Mouse (Mus musculus) heart, adult 9 months (tissue): Measurements from ENCODE around the gene Wdtc1.

Experiments used
- DNase-seq, 2 experiments: peaks; one replicate each; pipeline ENCODE4 v3.0.0; 2022; ENCODE audit warnings: low spot score in 2 of 2

Wdtc1 gene

GRCm38 (mm10) chr4:133282656-133283055 is 70.6 kb downstream of the Wdtc1 start:
- DNase-seq: no peak

DNA sequence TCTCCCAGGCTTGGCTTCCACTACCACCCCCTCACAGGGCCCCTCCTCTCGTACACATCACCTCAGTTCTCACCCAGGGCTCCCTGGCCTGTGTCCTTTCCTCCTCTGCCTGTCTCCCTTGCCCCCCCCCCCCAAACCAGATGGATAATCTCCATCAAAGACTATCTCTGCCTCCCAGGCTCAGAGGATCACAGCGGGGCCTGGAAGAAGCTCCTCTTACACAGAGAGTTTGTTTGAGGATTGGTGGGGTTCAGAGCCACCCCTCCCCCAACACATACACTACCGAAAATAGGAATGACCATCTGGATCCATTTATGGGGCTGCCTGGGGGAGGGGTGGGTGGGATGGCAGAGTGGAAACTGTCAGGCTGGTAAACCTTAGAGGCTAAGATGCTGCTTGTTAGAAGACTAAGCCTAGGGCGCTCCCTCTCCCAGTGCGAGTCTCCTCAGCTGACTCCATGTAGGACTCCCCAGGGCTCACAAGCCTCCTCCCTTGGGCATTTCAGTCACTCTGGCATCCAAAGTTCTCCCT is 71.3 kb downstream of the Wdtc1 start:
- DNase-seq: no peak

DNA sequence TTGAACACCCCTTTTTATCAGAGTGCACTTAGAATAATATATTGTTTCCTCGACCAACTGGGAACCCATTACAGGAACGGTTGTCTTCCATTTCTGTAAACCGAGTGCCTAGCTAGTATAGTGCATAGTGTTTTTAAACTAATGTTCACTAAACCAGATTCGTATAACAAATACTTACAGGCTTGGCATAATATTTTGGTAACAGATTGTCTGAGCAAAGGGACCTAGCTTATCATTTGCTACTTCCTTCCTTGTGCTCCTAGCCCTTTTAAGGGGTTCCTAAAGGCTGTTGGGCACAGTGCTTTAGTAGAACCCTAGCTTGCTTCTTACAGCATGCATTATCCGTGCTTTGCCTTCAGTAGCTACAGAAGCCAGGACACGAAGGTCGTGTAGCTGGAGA is 71.8 kb downstream of the Wdtc1 start:
- no peak for DNase-seq

DNA sequence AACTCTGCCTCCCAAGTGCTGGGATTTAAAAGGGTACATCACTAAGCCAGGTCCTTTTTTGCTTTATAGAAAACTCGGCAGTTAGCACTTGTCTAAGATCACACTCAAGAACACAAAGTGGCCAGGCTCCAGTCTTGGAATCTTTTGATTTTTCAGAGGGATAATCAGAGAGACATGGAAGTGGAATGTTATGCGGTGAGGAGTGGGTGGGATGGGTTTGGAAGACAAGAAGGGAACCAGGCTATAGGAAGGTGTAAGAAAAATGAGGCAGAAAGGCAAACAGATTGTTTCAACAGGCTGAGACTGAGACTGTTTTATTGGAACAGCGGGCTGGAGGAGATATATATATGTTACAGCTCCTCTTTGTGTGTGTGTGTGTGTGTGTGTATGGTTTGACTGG is 74.8 kb downstream of the Wdtc1 start:
- no peak for DNase-seq

GRCm38 (mm10) chr4:133278067-133278466 is 75.2 kb downstream of the Wdtc1 start:
- no peak for DNase-seq

- DNase-seq: peak; percentile 96 to 97
Observed at GRCm38 (mm10) chr4:133277104-133278026, 75.9 kb downstream of the Wdtc1 start, which contains the start of gene Tmem222. Gene Tmem222 (minus strand): TSS chr4:133277792.

DNA sequence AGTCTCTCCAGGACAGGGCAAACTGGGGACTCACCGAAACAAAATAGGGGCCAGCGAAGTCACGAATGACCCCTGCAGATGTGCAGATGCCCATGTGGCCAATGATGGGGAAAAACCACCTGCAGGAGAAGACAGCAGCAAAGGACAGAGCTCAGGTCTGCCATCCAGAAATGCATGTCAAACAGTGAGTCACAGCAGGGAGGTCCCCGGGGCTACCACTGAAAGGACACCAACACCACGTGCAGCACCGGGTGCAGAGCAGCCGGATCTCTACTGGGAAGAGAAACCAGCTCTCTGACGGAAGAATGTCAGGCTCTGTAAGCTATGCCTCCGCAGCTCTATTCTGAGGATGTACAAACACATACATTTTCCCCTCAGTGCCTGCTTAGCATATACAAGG is 82.4 kb downstream of the Wdtc1 start:
- no peak for DNase-seq

DNA sequence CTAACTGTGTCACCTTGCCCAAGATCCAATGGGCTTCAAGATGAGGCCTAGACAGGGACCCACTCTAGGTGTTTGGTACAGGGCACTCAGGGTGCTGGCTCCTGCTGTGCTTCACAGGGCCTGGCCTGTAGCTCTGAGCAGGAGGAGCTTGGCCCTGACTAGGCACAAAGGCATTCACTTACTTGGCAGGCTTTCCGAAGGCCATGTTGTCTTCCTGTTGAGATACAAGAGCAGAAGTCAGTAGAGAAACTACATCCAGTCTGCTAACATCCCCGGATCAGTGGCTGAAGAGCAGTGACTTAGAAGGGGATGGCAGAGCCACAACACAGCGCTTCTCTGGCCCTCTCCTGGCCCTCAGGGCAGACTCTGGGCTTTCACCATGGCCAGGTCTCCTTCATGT is 83.7 kb downstream of the Wdtc1 start:
- DNase-seq: peak; percentile 68 to 75

GRCm38 (mm10) chr4:133268931-133269330 is 84.3 kb downstream of the Wdtc1 start:
- no peak for DNase-seq

DNA sequence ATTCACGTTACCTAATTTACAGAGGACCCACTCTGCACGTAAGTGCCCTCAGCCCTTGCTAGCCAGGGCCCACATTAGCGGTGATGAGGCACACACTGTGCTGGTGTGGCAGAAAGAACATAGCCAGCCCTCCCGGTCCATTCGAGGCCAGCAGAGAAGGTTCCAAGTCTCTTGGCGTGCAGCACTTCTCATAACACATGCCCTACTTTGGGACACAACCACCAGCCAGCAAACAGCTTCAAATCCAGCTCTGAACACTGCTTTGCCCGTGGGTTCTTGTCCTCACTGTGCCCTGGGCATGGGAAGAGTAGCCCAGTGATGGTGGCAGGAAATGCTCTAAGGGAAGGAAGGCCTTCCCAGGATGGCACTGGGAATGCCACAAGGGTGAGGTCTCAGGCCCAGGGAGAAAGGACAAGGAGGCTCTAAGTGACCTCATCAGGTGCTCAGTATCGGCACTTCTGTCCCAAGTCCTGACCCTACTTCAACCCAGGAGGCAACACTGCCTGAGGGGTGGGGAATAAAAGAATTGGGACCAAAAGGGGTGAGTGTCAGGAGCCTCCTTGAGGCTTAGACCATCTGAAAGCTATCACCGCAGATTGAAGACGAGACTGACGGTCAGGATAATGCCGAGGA is 86.9 kb downstream of the Wdtc1 start:
- no peak for DNase-seq

GRCm38 (mm10) chr4:133265759-133266158 is 87.5 kb downstream of the Wdtc1 start:
- peak; percentile 54 to 62 for DNase-seq

DNA sequence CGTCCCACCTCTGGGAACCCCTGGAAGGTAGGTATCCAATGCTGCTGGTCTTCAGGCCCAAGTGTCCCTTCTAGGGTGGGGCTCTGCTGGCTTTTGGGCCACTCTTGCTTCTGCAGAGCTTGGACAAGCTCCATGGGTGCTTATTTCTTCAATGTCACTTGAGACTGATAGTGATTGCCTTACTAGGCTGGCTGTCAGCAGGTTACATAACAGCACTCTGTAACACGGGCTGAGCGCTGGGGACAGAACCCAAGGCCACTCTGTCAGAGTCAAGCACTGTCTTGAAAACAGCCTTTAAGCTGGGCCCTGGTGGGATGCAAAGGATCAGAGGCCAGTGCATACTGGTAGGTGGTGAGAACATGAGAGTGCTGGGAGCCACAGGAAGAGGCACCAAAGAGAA is 88.0 kb downstream of the Wdtc1 start:
- no peak for DNase-seq

DNA sequence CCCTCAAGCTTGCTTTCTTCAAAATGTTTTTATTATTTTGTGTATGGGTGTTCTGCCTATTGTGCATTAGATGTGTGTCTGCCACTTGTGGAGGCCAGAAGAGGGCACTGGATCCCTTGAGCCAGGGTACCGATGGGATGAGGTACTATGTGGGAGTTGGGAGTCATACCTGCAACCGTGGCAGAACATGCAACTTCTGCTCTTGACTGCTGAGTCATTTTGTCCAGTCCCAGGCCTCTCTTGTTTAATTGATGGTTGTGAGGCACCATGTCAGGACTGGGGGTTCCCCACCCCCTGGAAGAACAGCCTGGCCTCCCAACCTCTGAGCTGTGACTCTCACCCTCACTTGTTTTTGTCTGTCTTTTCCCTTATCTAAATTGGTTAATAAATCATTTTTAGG is 88.7 kb downstream of the Wdtc1 start:
- DNase-seq: no peak

- no peak for DNase-seq
Observed at GRCm38 (mm10) chr4:133263756-133264155, 89.5 kb downstream of the Wdtc1 start.

DNA sequence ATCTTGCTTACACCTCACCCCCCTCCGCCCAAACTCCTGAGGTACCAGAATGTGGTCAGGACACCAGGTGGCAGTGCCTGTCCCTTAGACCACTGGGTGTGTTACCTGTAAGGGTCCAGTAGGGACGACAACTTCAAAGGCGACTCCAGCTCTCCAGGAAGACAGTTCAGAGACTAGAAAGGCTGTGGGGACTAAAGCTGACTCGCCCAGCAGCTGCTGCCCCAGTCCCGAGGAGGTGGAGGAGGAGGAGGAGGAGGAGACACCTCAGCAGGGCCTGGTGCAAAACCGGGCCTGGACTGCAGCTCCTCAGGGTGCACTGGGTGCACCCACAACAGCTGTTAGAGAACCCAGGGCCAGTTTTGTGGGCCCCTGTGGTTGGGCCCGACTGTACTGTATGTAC is 90.4 kb downstream of the Wdtc1 start, which contains the start of gene Sytl1:
TSS of gene Sytl1 (minus strand) at position 232 of the 400 bp plus-strand sequence.
- no peak for DNase-seq

- no peak for DNase-seq
Observed at GRCm38 (mm10) chr4:133262375-133262765, 90.9 kb downstream of the Wdtc1 start.

GRCm38 (mm10) chr4:133261641-133262374 is 91.5 kb downstream of the Wdtc1 start:
- DNase-seq: no peak

GRCm38 (mm10) chr4:133257798-133258408 is 95.4 kb downstream of the Wdtc1 start:
- no peak for DNase-seq

DNA sequence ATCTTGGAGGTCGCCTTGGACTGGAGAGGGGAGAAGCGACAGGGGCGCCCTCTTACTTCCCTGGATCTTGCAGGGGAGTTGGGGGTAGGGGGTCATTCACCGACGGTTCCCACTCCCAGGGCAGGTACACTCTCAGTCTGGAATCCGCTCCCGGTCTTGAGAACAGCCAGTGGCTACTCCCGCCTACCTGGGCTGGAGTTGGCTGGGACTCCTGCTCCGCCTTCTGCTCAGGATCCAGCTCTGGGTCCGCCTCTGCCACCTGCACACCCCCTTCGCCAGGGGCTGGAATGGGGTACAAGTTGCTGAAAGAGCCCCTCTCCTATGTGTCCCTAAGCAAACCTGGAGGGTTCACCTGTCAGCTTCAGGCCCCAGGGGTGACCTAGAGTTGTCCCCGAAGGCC is 96.1 kb downstream of the Wdtc1 start:
- DNase-seq: no peak

DNA sequence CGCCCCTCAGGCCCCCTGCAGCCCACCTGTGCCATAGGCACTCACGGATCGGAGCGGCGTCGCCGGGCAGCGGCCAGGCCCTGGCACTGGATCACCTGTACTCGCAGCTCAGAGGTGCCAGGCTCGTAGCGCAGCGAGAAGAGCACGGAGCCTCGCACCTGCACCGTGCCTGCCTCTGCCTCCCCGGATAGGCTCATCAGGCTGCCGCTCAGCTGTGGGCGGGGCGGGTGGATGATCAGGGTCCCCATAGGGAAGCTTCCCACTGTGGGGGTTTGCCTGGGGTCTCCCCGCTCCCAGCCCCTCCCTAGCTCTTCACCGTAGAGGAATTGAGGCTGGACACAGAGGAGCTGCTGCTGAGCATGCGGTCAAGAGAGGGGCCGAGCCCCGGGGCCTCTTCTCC is 96.5 kb downstream of the Wdtc1 start:
- no peak for DNase-seq

GRCm38 (mm10) chr4:133255392-133255791 is 97.9 kb downstream of the Wdtc1 start:
- no peak for DNase-seq

- DNase-seq: no peak
Observed at GRCm38 (mm10) chr4:133253412-133253811, 99.9 kb downstream of the Wdtc1 start.
